Mouse (Mus musculus) kidney, embryonic 15.5 days (tissue): Measurements from ENCODE around the gene Spdye4a. TPM values are rescaled to one million over a fixed set of nuclear protein-coding genes. Genes with fewer than 3 reads are reported as not detected.
"Not testable (repeated sequence)": the region's sequence is repeated elsewhere in the genome, so short reads cannot be mapped to it uniquely, and the experiment has no call there.

Experiments used
- ATAC-seq: fragments of 200-750 bp; cut with Nextera tagmentation; replicated peaks from 2 replicates; pipeline ENCODE4 v1.8.0; 2017; ENCODE audit warnings: moderate TSS enrichment; ENCODE audit not compliant: low FRiP score
- H3K27ac ChIP-seq: fragments of 300-500 bp; sonication (generic); 2 replicates; pipeline ENCODE4 v1.5.1; 2015; ENCODE audit warnings: mild to moderate bottlenecking, inconsistent platforms
- H3K27me3 ChIP-seq: fragments of 300-500 bp; sonication (generic); 2 replicates; pipeline ENCODE4 v1.6.1; 2015; ENCODE audit warnings: inconsistent platforms
- H3K36me3 ChIP-seq: fragments of 300-500 bp; sonication (generic); 2 replicates; pipeline ENCODE4 v1.6.1; 2015; ENCODE audit warnings: inconsistent platforms
- H3K4me1 ChIP-seq: fragments of 300-500 bp; sonication (generic); 2 replicates; pipeline ENCODE4 v1.6.1; 2015; ENCODE audit warnings: inconsistent platforms
- H3K4me2 ChIP-seq: fragments of 300-500 bp; sonication (generic); 2 replicates; pipeline ENCODE4 v1.6.1; 2015; ENCODE audit warnings: moderate library complexity, mild to moderate bottlenecking, inconsistent platforms
- H3K4me3 ChIP-seq: fragments of 300-500 bp; sonication (generic); replicated peaks from 2 replicates; pipeline ENCODE4 v1.5.1; 2015; ENCODE audit warnings: mild to moderate bottlenecking, inconsistent platforms
- H3K9ac ChIP-seq: fragments of 300-500 bp; sonication (generic); 2 replicates; pipeline ENCODE4 v1.6.1; 2015; ENCODE audit warnings: mild to moderate bottlenecking, inconsistent platforms
- H3K9me3 ChIP-seq: fragments of 300-500 bp; sonication (generic); replicated peaks from 2 replicates; pipeline ENCODE4 v1.6.1; 2016; ENCODE audit warnings: inconsistent platforms
- WGBS: fragments of 180-500 bp; shearing (Covaris S2); methylation state at CpG from one replicate; pipeline ENCODE4 v1.1.7; 2015; ENCODE audit warnings: mixed read lengths; 5-methylcytosine and 5-hydroxymethylcytosine counted together
- polyA plus RNA-seq: library from polyadenylated mRNA; unstranded; fragments of >200 nt; fragmentation: Nextera tagmentation; extraction: Ambion mirVana; gene quantifications from 2 replicates; pipeline ENCODE4 v1.2.1, GENCODE M21; 2015

Gene Spdye4a
- polyA plus RNA-seq, 1 experiment from 2014 or later: not detected

GRCm38 (mm10) chr5:143220996-143221395, 5.7 kb downstream of the Spdye4a start:
- no peaks in the 10 kb centered on the region for H3K27me3 ChIP-seq
- 78% methylated on average over 5 of the region's 5 CpGs for WGBS
- no peak overlapping the region for H3K9ac ChIP-seq
- H3K4me1 ChIP-seq: no peaks in the 10 kb centered on the region
- ATAC-seq: no peak
- H3K4me2 ChIP-seq: no peak overlapping the region
- H3K36me3 ChIP-seq: no peaks in the 10 kb centered on the region
- no peaks in the 10 kb centered on the region for H3K9me3 ChIP-seq
- no peak overlapping the region for H3K4me3 ChIP-seq
- no peak overlapping the region for H3K27ac ChIP-seq

GRCm38 (mm10) chr5:143213832-143214231, 12.9 kb downstream of the Spdye4a start:
- no peak overlapping the region for H3K9ac ChIP-seq
- ATAC-seq: no peak
- H3K4me3 ChIP-seq: no peak overlapping the region
- H3K27ac ChIP-seq: no peak overlapping the region
- no peaks in the 10 kb centered on the region for H3K36me3 ChIP-seq
- H3K4me2 ChIP-seq: no peak overlapping the region
- WGBS: 51% methylated on average over 2 of the region's 2 CpGs
- no peaks in the 10 kb centered on the region for H3K27me3 ChIP-seq
- no peaks in the 10 kb centered on the region for H3K4me1 ChIP-seq
- peaks cover under 1% of the 10 kb centered on the region; the same call in 1 of the 2 replicates for H3K9me3 ChIP-seq

- H3K36me3 ChIP-seq: no peaks in the 10 kb centered on the region
- H3K9ac ChIP-seq: no peak overlapping the region
- no peaks in the 10 kb centered on the region for H3K27me3 ChIP-seq
- no peak for ATAC-seq
- no peaks in the 10 kb centered on the region for H3K4me1 ChIP-seq
- H3K4me3 ChIP-seq: no peak overlapping the region
- 74% methylated on average over 3 of the region's 3 CpGs for WGBS
- no peak overlapping the region for H3K4me2 ChIP-seq
- H3K27ac ChIP-seq: no peak overlapping the region
- peaks cover 9% of the 10 kb centered on the region; the same call in 1 of the 2 replicates for H3K9me3 ChIP-seq
Observed at GRCm38 (mm10) chr5:143205015-143205414, 21.7 kb downstream of the Spdye4a start.

GRCm38 (mm10) chr5:143196506-143196905, 30.2 kb downstream of the Spdye4a start:
- no peaks in the 10 kb centered on the region for H3K9me3 ChIP-seq
- H3K4me3 ChIP-seq: no peak overlapping the region
- no peak overlapping the region for H3K4me2 ChIP-seq
- H3K9ac ChIP-seq: no peak overlapping the region
- H3K27ac ChIP-seq: no peak overlapping the region
- no peaks in the 10 kb centered on the region for H3K36me3 ChIP-seq
- 93% methylated on average over 4 of the region's 4 CpGs for WGBS
- ATAC-seq: no peak
- H3K27me3 ChIP-seq: no peaks in the 10 kb centered on the region
- no peaks in the 10 kb centered on the region for H3K4me1 ChIP-seq

GRCm38 (mm10) chr5:143195166-143195565, 31.5 kb downstream of the Spdye4a start:
- 71% methylated on average over 2 of the region's 2 CpGs for WGBS
- no peaks in the 10 kb centered on the region for H3K27me3 ChIP-seq
- no peaks in the 10 kb centered on the region for H3K9me3 ChIP-seq
- H3K36me3 ChIP-seq: no peaks in the 10 kb centered on the region
- H3K9ac ChIP-seq: no peak overlapping the region
- no peak overlapping the region for H3K4me2 ChIP-seq
- H3K4me1 ChIP-seq: no peaks in the 10 kb centered on the region
- H3K27ac ChIP-seq: no peak overlapping the region
- no peak overlapping the region for H3K4me3 ChIP-seq
- ATAC-seq: no peak

GRCm38 (mm10) chr5:143194747-143195146, 31.9 kb downstream of the Spdye4a start:
- not testable (repeated sequence) for H3K36me3 ChIP-seq, H3K4me3 ChIP-seq, H3K27me3 ChIP-seq, H3K27ac ChIP-seq, H3K4me2 ChIP-seq, H3K9me3 ChIP-seq, H3K4me1 ChIP-seq, ATAC-seq, H3K9ac ChIP-seq
- WGBS: 63% methylated on average over 8 of the region's 8 CpGs

- Histone ChIP-seq H3K27ac (no peak overlapping the region), H3K9me3 (no peaks in the 10 kb centered on the region), H3K4me1 (no peaks in the 10 kb centered on the region), H3K4me2 (no peak overlapping the region), H3K4me3 (no peak overlapping the region), H3K9ac (no peak overlapping the region), H3K27me3 (no peaks in the 10 kb centered on the region), H3K36me3 (no peaks in the 10 kb centered on the region)
- WGBS: 87% methylated on average over 8 of the region's 8 CpGs
- ATAC-seq: no peak
Observed at GRCm38 (mm10) chr5:143192806-143193205, 33.9 kb downstream of the Spdye4a start.

- not testable (repeated sequence) for H3K9ac ChIP-seq, ATAC-seq, H3K9me3 ChIP-seq, H3K4me2 ChIP-seq, H3K4me3 ChIP-seq, H3K4me1 ChIP-seq, H3K27ac ChIP-seq, H3K36me3 ChIP-seq, H3K27me3 ChIP-seq
- 75% methylated on average over 1 of the region's 1 CpGs for WGBS
Observed at GRCm38 (mm10) chr5:143188014-143188413, 38.7 kb downstream of the Spdye4a start.

GRCm38 (mm10) chr5:143180255-143181076, 46.2 kb downstream of the Spdye4a start, which contains the start of the genes Rbak and Spdye4b:
Rbak (minus strand) TSS chr5:143180775.
Spdye4b (plus strand) TSS chr5:143181017.
- peak; percentile 96 for ATAC-seq
- peaks cover 35% of the 10 kb centered on the region for H3K36me3 ChIP-seq
- H3K4me3 ChIP-seq: peak within 1 kb of the TSS; percentile 68
- peak within 1 kb of the TSS; percentile 77 for H3K4me2 ChIP-seq
- H3K9ac ChIP-seq: peak within 1 kb of the TSS; percentile 84
- WGBS: under 1% methylated on average over 58 of the region's 58 CpGs
- H3K4me1 ChIP-seq: peaks cover 11% of the 10 kb centered on the region
- no peaks in the 10 kb centered on the region for H3K27me3 ChIP-seq
- H3K9me3 ChIP-seq: peaks cover 5% of the 10 kb centered on the region; the same call in 1 of the 2 replicates
- H3K27ac ChIP-seq: peak within 1 kb of the TSS; percentile 91

- Histone ChIP-seq H3K4me1 (peaks cover 11% of the 10 kb centered on the region), H3K4me3 (peak overlapping the region; percentile 68; the same call in 1 of the 2 replicates), H3K27ac (no peak overlapping the region), H3K36me3 (peaks cover 48% of the 10 kb centered on the region), H3K27me3 (no peaks in the 10 kb centered on the region), H3K9me3 (peaks cover 5% of the 10 kb centered on the region; the same call in 1 of the 2 replicates), H3K4me2 (peak overlapping the region; percentile 77), H3K9ac (0 out of 2 replicates have a peak overlapping the region, but pooled peaks have one; percentile 84)
- ATAC-seq: no peak
- 38% methylated on average over 6 of the region's 6 CpGs for WGBS
Observed at GRCm38 (mm10) chr5:143179179-143179578, 47.5 kb downstream of the Spdye4a start.

GRCm38 (mm10) chr5:143177541-143178200, 49.0 kb downstream of the Spdye4a start:
- no peak for ATAC-seq
- peaks cover 11% of the 10 kb centered on the region for H3K4me1 ChIP-seq
- peaks cover 63% of the 10 kb centered on the region for H3K36me3 ChIP-seq
- H3K27me3 ChIP-seq: no peaks in the 10 kb centered on the region
- no peak overlapping the region for H3K4me3 ChIP-seq
- 89% methylated on average over 3 of the region's 3 CpGs for WGBS
- peaks cover 5% of the 10 kb centered on the region; the same call in 1 of the 2 replicates for H3K9me3 ChIP-seq
- no peak overlapping the region for H3K27ac ChIP-seq
- no peak overlapping the region for H3K4me2 ChIP-seq
- no peak overlapping the region for H3K9ac ChIP-seq

- H3K9ac ChIP-seq: no peak overlapping the region
- H3K4me3 ChIP-seq: no peak overlapping the region
- no peak for ATAC-seq
- 94% methylated on average over 4 of the region's 4 CpGs for WGBS
- H3K27ac ChIP-seq: no peak overlapping the region
- peaks cover 11% of the 10 kb centered on the region for H3K4me1 ChIP-seq
- no peak overlapping the region for H3K4me2 ChIP-seq
- H3K27me3 ChIP-seq: no peaks in the 10 kb centered on the region
- peaks cover 5% of the 10 kb centered on the region; the same call in 1 of the 2 replicates for H3K9me3 ChIP-seq
- peaks cover 80% of the 10 kb centered on the region for H3K36me3 ChIP-seq
Observed at GRCm38 (mm10) chr5:143175970-143176369, 50.7 kb downstream of the Spdye4a start.
